In genomic region chr4:41740380-41741157, GRCm38 (mm10) we compare ENCODE assay signal across 8 mouse cellular contexts. TPM values are rescaled to one million over a fixed set of nuclear protein-coding genes. Genes with fewer than 3 reads are reported as not detected.
DNase-seq lines count a peak whose midpoint lies in the region; ATAC-seq and TF ChIP-seq lines count a peak whose summit lies in the region.

No protein-coding gene starts in this region.

- TF ChIP-seq EP300 in stomach, postnatal 0 days (optimal IDR thresholded peaks at IDR 0.05) = no peak

- 0 out of 2 replicates have a peak, but pooled peaks have one; percentile 17 for ATAC-seq in G1E (ENCODE audit: extremely low read depth, insufficient number of reproducible peaks, low FRiP score, poor library complexity, severe bottlenecking)
- ATAC-seq in embryonic facial prominence, embryonic 11.5 days (replicated peaks; ENCODE audit: insufficient number of reproducible peaks, low FRiP score, low TSS enrichment, low read depth) = peak; percentile 81
- ATAC-seq in midbrain, embryonic 11.5 days (ENCODE audit: low FRiP score) = peak; percentile 81
- peak; percentile 73 for ATAC-seq in stomach, postnatal 0 days (ENCODE audit: low FRiP score, low TSS enrichment)

- peak overlapping the region; percentile 89 for H3K4me3 ChIP-seq in G1E (ENCODE audit: low read depth, low read length)
- peak overlapping the region; percentile 56 for H3K4me3 ChIP-seq in embryonic facial prominence, embryonic 11.5 days (ENCODE audit: low read depth, low read length)
- peak overlapping the region; percentile 79 for H3K4me3 ChIP-seq in midbrain, embryonic 11.5 days (ENCODE audit: low read depth, low read length)
- H3K4me3 ChIP-seq in stomach, postnatal 0 days (ENCODE audit: low read depth, low read length) = peak overlapping the region; percentile 59

- H3K36me3 ChIP-seq in G1E (replicated peaks) = peaks cover 24% of the 10 kb centered on the region
- H3K36me3 ChIP-seq in embryonic facial prominence, embryonic 11.5 days (replicated peaks; ENCODE audit: control insufficient read depth, insufficient read depth, low read depth, low read length) = peaks cover 3% of the 10 kb centered on the region
- H3K36me3 ChIP-seq in midbrain, embryonic 11.5 days (ENCODE audit: control insufficient read depth, insufficient read depth, low read length) = peaks cover 7% of the 10 kb centered on the region; the same call in 1 of the 2 replicates
- peaks cover 4% of the 10 kb centered on the region; the same call in 1 of the 2 replicates for H3K36me3 ChIP-seq in stomach, postnatal 0 days (ENCODE audit: control insufficient read depth, insufficient read depth, low read length)

- peak overlapping the region; percentile 68 for H3K9ac ChIP-seq in embryonic facial prominence, embryonic 11.5 days (replicated peaks; ENCODE audit: low read length)
- H3K9ac ChIP-seq in midbrain, embryonic 11.5 days (ENCODE audit: low read length) = peak overlapping the region; percentile 82
- H3K9ac ChIP-seq in stomach, postnatal 0 days (ENCODE audit: low read length) = peak overlapping the region; percentile 57

- 1% methylated on average over 48 of the region's 48 CpGs for WGBS in embryonic facial prominence, embryonic 11.5 days
- WGBS in midbrain, embryonic 11.5 days = under 1% methylated on average over 48 of the region's 48 CpGs
- 1% methylated on average over 46 of the region's 48 CpGs for WGBS in stomach, postnatal 0 days

- no peak for TF ChIP-seq CTCF in G1E (IDR thresholded peaks at IDR 0.05; ENCODE audit: low read depth, low read length)
- peak; percentile 34; the same call in 1 of the 2 replicates for TF ChIP-seq CTCF in stomach, postnatal 0 days (IDR thresholded peaks at IDR 0.05; ENCODE audit: low read depth)

- peaks cover 38% of the 10 kb centered on the region for H3K4me1 ChIP-seq in G1E (ENCODE audit: insufficient read depth, low read depth, low read length)
- no peaks in the 10 kb centered on the region for H3K4me1 ChIP-seq in embryonic facial prominence, embryonic 11.5 days (ENCODE audit: control insufficient read depth, insufficient read depth, low read length)
- H3K4me1 ChIP-seq in midbrain, embryonic 11.5 days (ENCODE audit: control insufficient read depth, insufficient read depth, low read length) = peaks cover 12% of the 10 kb centered on the region
- peaks cover 4% of the 10 kb centered on the region; the same call in 1 of the 2 replicates for H3K4me1 ChIP-seq in stomach, postnatal 0 days (replicated peaks; ENCODE audit: control insufficient read depth, insufficient read depth)

- DNase-seq in adrenal gland, postnatal 36 days = peak; percentile 73 to 78
- no peak for DNase-seq in adrenal gland, postnatal 4 days (ENCODE audit: low spot score in 2 of 2)
- peak; percentile 67 for DNase-seq in G1E (ENCODE audit: low spot score)
- DNase-seq in embryonic facial prominence, embryonic 11.5 days (ENCODE audit: low spot score) = peak; percentile 19
- peak; percentile 63 for DNase-seq in heart, postnatal 4 days
- peak; percentile 59 for DNase-seq in left cerebral cortex, postnatal 4 days
- no peak for DNase-seq in midbrain, embryonic 11.5 days (ENCODE audit: low spot score, missing footprints)
- DNase-seq in stomach, postnatal 0 days (ENCODE audit: low spot score) = peak; percentile 71

- H3K4me2 ChIP-seq in embryonic facial prominence, embryonic 11.5 days (ENCODE audit: low read depth, low read length) = peak overlapping the region; percentile 75
- peak overlapping the region; percentile 94 for H3K4me2 ChIP-seq in midbrain, embryonic 11.5 days
- H3K4me2 ChIP-seq in stomach, postnatal 0 days (replicated peaks; ENCODE audit: low read depth) = peak overlapping the region; percentile 94

- H3K27me3 ChIP-seq in G1E (ENCODE audit: insufficient read depth, low read length) = peaks cover 13% of the 10 kb centered on the region
- H3K27me3 ChIP-seq in embryonic facial prominence, embryonic 11.5 days (ENCODE audit: control insufficient read depth, insufficient read depth, low read length) = no peaks in the 10 kb centered on the region
- H3K27me3 ChIP-seq in midbrain, embryonic 11.5 days (ENCODE audit: control insufficient read depth, insufficient read depth, low read length) = peaks cover 2% of the 10 kb centered on the region; the same call in 1 of the 2 replicates
- H3K27me3 ChIP-seq in stomach, postnatal 0 days (ENCODE audit: control insufficient read depth, insufficient read depth, low read length) = no peaks in the 10 kb centered on the region

- peak overlapping the region; percentile 15; the same call in 1 of the 2 replicates for H3K27ac ChIP-seq in embryonic facial prominence, embryonic 11.5 days (replicated peaks; ENCODE audit: low read depth, low read length)
- peak overlapping the region; percentile 44; the same call in 1 of the 2 replicates for H3K27ac ChIP-seq in midbrain, embryonic 11.5 days (ENCODE audit: low read depth, low read length)
- H3K27ac ChIP-seq in stomach, postnatal 0 days (replicated peaks) = peak overlapping the region; percentile 56

- intact Hi-C loops in left cerebral cortex, postnatal 4 days (cut with DNase I) = no loop called here

- H3K9me3 ChIP-seq in G1E (replicated peaks) = no peaks in the 10 kb centered on the region; the same call in 1 of the 2 replicates
- no peaks in the 10 kb centered on the region for H3K9me3 ChIP-seq in embryonic facial prominence, embryonic 11.5 days (replicated peaks; ENCODE audit: control insufficient read depth, low read length)
- H3K9me3 ChIP-seq in midbrain, embryonic 11.5 days (ENCODE audit: control insufficient read depth, low read length) = no peaks in the 10 kb centered on the region; the same call in 1 of the 2 replicates
- H3K9me3 ChIP-seq in stomach, postnatal 0 days (ENCODE audit: control insufficient read depth, low read length) = no peaks in the 10 kb centered on the region

RNA-seq across cellular contexts. Expression of gene Arid3c, which starts 9.6 kb away (rescaled TPM):
- not detected for total RNA-seq in adrenal gland, postnatal 36 days (2021)
- total RNA-seq in adrenal gland, postnatal 4 days (2021) = not detected
- total RNA-seq in G1E (2014; fragmentation: Nextera tagmentation) (not detected in 2 replicates), G1E (2017) (0.12 TPM in 1 of 2 replicates, not detected in the other)
- not detected in 2 replicates for polyA plus RNA-seq in G1E (2012)
- 0.42 TPM in 1 of 2 replicates, not detected in the other for polyA plus RNA-seq in embryonic facial prominence, embryonic 11.5 days (2014; fragmentation: Nextera tagmentation; extraction: Ambion mirVana)
- total RNA-seq in heart, postnatal 4 days (2021) = not detected
- under 1 TPM; 0.22 to 0.26 TPM for total RNA-seq in left cerebral cortex, postnatal 4 days (2021)
- polyA plus RNA-seq in midbrain, embryonic 11.5 days (2014; fragmentation: Nextera tagmentation; extraction: Ambion mirVana) = 0.72 and 1.8 TPM in 2 replicates
- 0.05 and 0.07 TPM in 2 replicates for polyA plus RNA-seq in stomach, postnatal 0 days (2015; fragmentation: Nextera tagmentation; extraction: Ambion mirVana)

RNA-seq across cellular contexts. Expression of gene Galt, which starts 14.5 kb away (rescaled TPM):
- 10 to 100 TPM; 32.1 to 45.6 TPM for total RNA-seq in adrenal gland, postnatal 36 days (2021)
- total RNA-seq in adrenal gland, postnatal 4 days (2021) = 10 to 100 TPM; 49.6 to 52.6 TPM
- total RNA-seq in G1E (2014; fragmentation: Nextera tagmentation) (43.9 and 58.2 TPM in 2 replicates), G1E (2017) (34.2 and 37.7 TPM in 2 replicates)
- polyA plus RNA-seq in G1E (2012) = 41.0 and 52.4 TPM in 2 replicates
- polyA plus RNA-seq in embryonic facial prominence, embryonic 11.5 days (2014; fragmentation: Nextera tagmentation; extraction: Ambion mirVana) = 35.1 and 37.5 TPM in 2 replicates
- total RNA-seq in heart, postnatal 4 days (2021) = 10 to 100 TPM; 53.4 to 58.8 TPM
- 10 to 100 TPM; 52.7 to 54.4 TPM for total RNA-seq in left cerebral cortex, postnatal 4 days (2021)
- polyA plus RNA-seq in midbrain, embryonic 11.5 days (2014; fragmentation: Nextera tagmentation; extraction: Ambion mirVana) = 19.5 and 19.7 TPM in 2 replicates
- 27.4 and 31.3 TPM in 2 replicates for polyA plus RNA-seq in stomach, postnatal 0 days (2015; fragmentation: Nextera tagmentation; extraction: Ambion mirVana)

RNA-seq across cellular contexts. Expression of gene Sigmar1, which starts 15.4 kb away (rescaled TPM):
- 10 to 100 TPM; 77.4 to 80.1 TPM for total RNA-seq in adrenal gland, postnatal 36 days (2021)
- 10 to 100 TPM; 70.9 to 74.0 TPM for total RNA-seq in adrenal gland, postnatal 4 days (2021)
- 53.4 and 57.8 TPM in 2 replicates for total RNA-seq in G1E (2014; fragmentation: Nextera tagmentation)
- total RNA-seq in G1E (2017) = 36.0 and 39.1 TPM in 2 replicates
- polyA plus RNA-seq in G1E (2012) = 32.8 and 54.3 TPM in 2 replicates
- polyA plus RNA-seq in embryonic facial prominence, embryonic 11.5 days (2014; fragmentation: Nextera tagmentation; extraction: Ambion mirVana) = 73.4 and 83.8 TPM in 2 replicates
- 10 to 100 TPM; 26.8 to 28.9 TPM for total RNA-seq in heart, postnatal 4 days (2021)
- 10 to 100 TPM; 45.7 to 49.7 TPM for total RNA-seq in left cerebral cortex, postnatal 4 days (2021)
- 67.5 and 70.8 TPM in 2 replicates for polyA plus RNA-seq in midbrain, embryonic 11.5 days (2014; fragmentation: Nextera tagmentation; extraction: Ambion mirVana)
- 41.6 and 43.9 TPM in 2 replicates for polyA plus RNA-seq in stomach, postnatal 0 days (2015; fragmentation: Nextera tagmentation; extraction: Ambion mirVana)

RNA-seq across cellular contexts. Expression of gene Dctn3, which starts 17.6 kb away (rescaled TPM):
- 100 to 1,000 TPM; 103 to 123 TPM for total RNA-seq in adrenal gland, postnatal 36 days (2021)
- total RNA-seq in adrenal gland, postnatal 4 days (2021) = 100 to 1,000 TPM in 1 of 2 experiments, 10 to 100 TPM in 1; 90.7 to 103 TPM
- 95.3 and 110 TPM in 2 replicates for total RNA-seq in G1E (2014; fragmentation: Nextera tagmentation)
- total RNA-seq in G1E (2017) = 133 and 178 TPM in 2 replicates
- 187 and 274 TPM in 2 replicates for polyA plus RNA-seq in G1E (2012)
- polyA plus RNA-seq in embryonic facial prominence, embryonic 11.5 days (2014; fragmentation: Nextera tagmentation; extraction: Ambion mirVana) = 119 and 128 TPM in 2 replicates
- 10 to 100 TPM; 77.5 to 86.9 TPM for total RNA-seq in heart, postnatal 4 days (2021)
- total RNA-seq in left cerebral cortex, postnatal 4 days (2021) = 100 to 1,000 TPM; 161 to 166 TPM
- 154 and 155 TPM in 2 replicates for polyA plus RNA-seq in midbrain, embryonic 11.5 days (2014; fragmentation: Nextera tagmentation; extraction: Ambion mirVana)
- 129 TPM in 2 replicates for polyA plus RNA-seq in stomach, postnatal 0 days (2015; fragmentation: Nextera tagmentation; extraction: Ambion mirVana)

RNA-seq across cellular contexts. Expression of gene Rpp25l, which starts 27.2 kb away (rescaled TPM):
- total RNA-seq in adrenal gland, postnatal 36 days (2021) = 10 to 100 TPM; 39.2 to 42.6 TPM
- total RNA-seq in adrenal gland, postnatal 4 days (2021) = 10 to 100 TPM; 38.2 to 41.5 TPM
- total RNA-seq in G1E (2014; fragmentation: Nextera tagmentation) (6.4 and 26.3 TPM in 2 replicates), G1E (2017) (31.7 and 36.5 TPM in 2 replicates)
- polyA plus RNA-seq in G1E (2012) = 77.0 and 82.0 TPM in 2 replicates
- polyA plus RNA-seq in embryonic facial prominence, embryonic 11.5 days (2014; fragmentation: Nextera tagmentation; extraction: Ambion mirVana) = 89.4 and 101 TPM in 2 replicates
- 10 to 100 TPM; 27.8 to 28.6 TPM for total RNA-seq in heart, postnatal 4 days (2021)
- 10 to 100 TPM; 32.2 to 34.5 TPM for total RNA-seq in left cerebral cortex, postnatal 4 days (2021)
- 69.3 and 85.9 TPM in 2 replicates for polyA plus RNA-seq in midbrain, embryonic 11.5 days (2014; fragmentation: Nextera tagmentation; extraction: Ambion mirVana)
- polyA plus RNA-seq in stomach, postnatal 0 days (2015; fragmentation: Nextera tagmentation; extraction: Ambion mirVana) = 38.0 and 40.2 TPM in 2 replicates

Comparison
In these comparisons a context has a peak if more than half of its experiments do, and no peak if none do; other contexts are left out.
1. DNase-seq: peak in adrenal gland, postnatal 36 days (2 of 2), G1E (single experiment), embryonic facial prominence, embryonic 11.5 days (single experiment), heart, postnatal 4 days (single experiment), left cerebral cortex, postnatal 4 days (single experiment) and stomach, postnatal 0 days (single experiment); none in adrenal gland, postnatal 4 days (0 of 2) and midbrain, embryonic 11.5 days (single experiment).
2. ATAC-seq: peak in every context shown above with its lines; median percentile 81 in embryonic facial prominence, embryonic 11.5 days; 81 in midbrain, embryonic 11.5 days; 73 in stomach, postnatal 0 days; 17 in G1E.
3. Peak in every context shown above with its lines, with median percentiles within 50 percentile points of each other: H3K4me3 ChIP-seq, H3K27ac ChIP-seq, H3K4me2 ChIP-seq and H3K9ac ChIP-seq.